Mouse (Mus musculus) embryonic facial prominence, embryonic 13.5 days (tissue): ENCODE results near the gene Ppp2r3d. TPM values are rescaled to one million over a fixed set of nuclear protein-coding genes. Genes with fewer than 3 reads are reported as not detected.
A peak's percentile ranks its signal among the peaks of the same experiment; 100 is the strongest.
"Not testable (repeated sequence)": the region's sequence is repeated elsewhere in the genome, so short reads cannot be mapped to it uniquely, and the experiment has no call there.

Experiments used
- ATAC-seq: fragments of 200-750 bp; cut with Nextera tagmentation; 2 replicates; pipeline ENCODE4 v1.8.0; 2017; ENCODE audit warnings: low read depth; ENCODE audit not compliant: insufficient number of reproducible peaks, insufficient read depth, low FRiP score, low TSS enrichment
- H3K27ac ChIP-seq: fragments of 300-500 bp; sonication (generic); 2 replicates; pipeline ENCODE4 v1.5.1; 2015; ENCODE audit warnings: moderate library complexity, mild to moderate bottlenecking, inconsistent platforms
- H3K27me3 ChIP-seq: fragments of 300-500 bp; sonication (generic); 2 replicates; pipeline ENCODE4 v1.6.1; 2015; ENCODE audit warnings: mild to moderate bottlenecking, inconsistent platforms
- H3K36me3 ChIP-seq: fragments of 300-500 bp; sonication (generic); 2 replicates; pipeline ENCODE4 v1.6.1; 2015; ENCODE audit warnings: mild to moderate bottlenecking, inconsistent platforms
- H3K4me1 ChIP-seq: fragments of 300-500 bp; sonication (generic); 2 replicates; pipeline ENCODE4 v1.6.1; 2015; ENCODE audit warnings: inconsistent platforms
- H3K4me2 ChIP-seq: fragments of 300-500 bp; sonication (generic); 2 replicates; pipeline ENCODE4 v1.6.1; 2015; ENCODE audit warnings: moderate library complexity, mild to moderate bottlenecking, inconsistent platforms
- H3K4me3 ChIP-seq: fragments of 300-500 bp; sonication (generic); 2 replicates; pipeline ENCODE4 v1.5.1; 2015; ENCODE audit warnings: mild to moderate bottlenecking, inconsistent platforms
- H3K9ac ChIP-seq: fragments of 300-500 bp; sonication (generic); 2 replicates; pipeline ENCODE4 v1.6.1; 2015; ENCODE audit warnings: mild to moderate bottlenecking, inconsistent platforms
- H3K9me3 ChIP-seq: fragments of 300-500 bp; sonication (generic); 2 replicates; pipeline ENCODE4 v1.6.1; 2016; ENCODE audit warnings: inconsistent platforms
- WGBS: fragments of 180-500 bp; shearing (Covaris S2); methylation state at CpG from one replicate; pipeline ENCODE4 v1.1.7; 2015; ENCODE audit warnings: mixed read lengths; 5-methylcytosine and 5-hydroxymethylcytosine counted together
- polyA plus RNA-seq: library from polyadenylated mRNA; unstranded; fragments of >200 nt; fragmentation: Nextera tagmentation; extraction: Ambion mirVana; gene quantifications from 2 replicates; pipeline ENCODE4 v1.2.1, GENCODE M21; 2015

Ppp2r3d gene
- 113 and 120 TPM in 2 replicates for polyA plus RNA-seq

GRCm38 (mm10) chr9:124476096-124476902 is at the start of gene Ppp2r3d:
Ppp2r3d (minus strand) TSS chr9:124476898.
- WGBS, result over 99% methylated on average over 22 of the region's 22 CpGs
- Histone ChIP-seq H3K9me3 (peaks cover 12% of the 10 kb centered on the region; the same call in 1 of the 2 replicates), H3K36me3 (peaks cover 14% of the 10 kb centered on the region), H3K4me1 (no peaks in the 10 kb centered on the region), H3K4me2 (no peak within 1 kb of the TSS), H3K27me3 (no peaks in the 10 kb centered on the region), H3K27ac (no peak within 1 kb of the TSS), H3K4me3 (no peak within 1 kb of the TSS), H3K9ac (no peak within 1 kb of the TSS)
- ATAC-seq, result peak; percentile 71; the same call in 1 of the 2 replicates

DNA sequence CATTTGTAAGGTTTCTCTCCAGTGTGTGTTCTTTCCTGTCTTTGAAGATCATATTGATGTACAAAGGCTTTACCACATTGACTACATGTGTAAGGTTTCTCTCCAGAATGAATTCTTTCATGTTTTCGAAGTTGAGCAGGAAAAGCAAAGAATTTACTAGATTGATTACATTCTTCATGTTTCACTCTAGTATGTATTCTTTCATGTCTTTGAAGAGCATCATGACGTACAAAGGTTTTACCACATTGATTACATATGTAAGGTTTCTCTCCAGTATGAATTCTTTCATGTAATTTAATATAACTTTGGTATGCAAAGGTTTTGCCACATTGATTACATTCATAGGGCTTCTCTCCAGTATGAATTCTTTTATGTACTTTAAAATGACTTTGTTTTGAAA is 17.0 kb upstream of the Ppp2r3d start, which contains the start of gene Gm21836:
Gene Gm21836, minus strand, starts transcription at position 101 of the 400 bp plus-strand sequence.
- ATAC-seq, H3K4me1 ChIP-seq: not testable (repeated sequence)
- 81% methylated on average over 2 of the region's 2 CpGs for WGBS

DNA sequence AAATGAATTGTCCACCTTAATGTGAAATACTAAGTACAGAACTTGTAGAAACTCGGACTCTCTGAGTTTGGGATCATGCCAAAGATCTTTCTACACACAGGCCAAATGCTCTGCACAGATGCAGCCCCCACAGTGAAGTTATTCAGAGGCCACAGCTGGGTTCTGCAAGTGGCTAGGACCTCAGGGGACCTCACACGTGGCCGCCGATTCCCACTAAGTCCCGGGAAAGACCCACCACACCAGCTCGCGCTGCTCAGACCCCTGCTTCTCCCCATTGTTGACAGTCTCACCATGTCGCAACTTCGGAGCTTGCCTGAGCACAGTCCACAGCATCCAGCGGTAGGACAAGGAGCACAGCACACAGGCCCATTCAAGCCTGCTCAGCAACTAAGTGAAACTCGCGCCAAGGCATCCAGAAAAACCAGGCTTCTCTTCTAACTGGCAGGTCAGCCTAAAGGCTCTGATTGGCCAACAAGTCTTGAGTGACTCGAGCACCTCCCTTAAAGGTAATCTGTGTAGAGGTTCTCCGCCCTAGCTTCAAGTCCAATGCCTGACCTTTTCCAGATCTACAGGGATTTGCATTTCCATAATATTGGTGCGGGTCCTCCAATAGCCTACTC is 3.8 kb upstream of the Ppp2r3d start:
- peaks cover 12% of the 10 kb centered on the region; the same call in 1 of the 2 replicates for H3K9me3 ChIP-seq
- H3K9ac ChIP-seq, H3K4me3 ChIP-seq, H3K27me3 ChIP-seq, H3K4me1 ChIP-seq, H3K27ac ChIP-seq, H3K4me2 ChIP-seq, ATAC-seq: not testable (repeated sequence)
- WGBS, result 73% methylated on average over 13 of the region's 15 CpGs
- peaks cover 13% of the 10 kb centered on the region for H3K36me3 ChIP-seq

More for the DNA sequence above, 17.0 kb upstream of the Ppp2r3d start, which contains the start of gene Gm21836:
- not testable (repeated sequence) for H3K9ac ChIP-seq, H3K4me3 ChIP-seq, H3K27ac ChIP-seq, H3K4me2 ChIP-seq, H3K36me3 ChIP-seq, H3K27me3 ChIP-seq
- peaks cover 16% of the 10 kb centered on the region for H3K9me3 ChIP-seq

DNA sequence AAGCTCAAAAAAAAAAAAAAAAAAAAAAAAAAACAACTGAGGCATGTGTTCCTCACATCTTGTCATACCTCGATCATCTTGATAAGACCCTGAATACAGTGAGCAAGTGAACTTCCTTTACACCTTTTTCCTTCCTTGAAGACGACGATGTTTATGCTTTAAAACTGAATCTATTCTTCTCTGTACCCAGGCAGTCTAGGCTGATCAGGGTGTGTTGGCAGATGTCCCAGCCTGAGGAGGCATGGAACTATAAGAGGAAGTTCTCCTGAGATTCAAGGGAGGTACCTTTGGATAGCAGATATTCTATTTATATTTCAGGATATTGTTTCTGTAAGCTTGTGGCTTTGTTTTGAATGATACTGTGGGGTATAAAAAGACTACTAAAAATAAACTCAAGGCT is 1.4 kb upstream of the Ppp2r3d start:
- Histone ChIP-seq H3K4me2 (no peak overlapping the region), H3K9me3 (peaks cover 12% of the 10 kb centered on the region; the same call in 1 of the 2 replicates), H3K4me1 (no peaks in the 10 kb centered on the region), H3K36me3 (peaks cover 14% of the 10 kb centered on the region), H3K4me3 (no peak overlapping the region), H3K9ac (no peak overlapping the region), H3K27ac (no peak overlapping the region), H3K27me3 (no peaks in the 10 kb centered on the region)
- WGBS, result 76% methylated on average over 3 of the region's 3 CpGs
- no peak for ATAC-seq

DNA sequence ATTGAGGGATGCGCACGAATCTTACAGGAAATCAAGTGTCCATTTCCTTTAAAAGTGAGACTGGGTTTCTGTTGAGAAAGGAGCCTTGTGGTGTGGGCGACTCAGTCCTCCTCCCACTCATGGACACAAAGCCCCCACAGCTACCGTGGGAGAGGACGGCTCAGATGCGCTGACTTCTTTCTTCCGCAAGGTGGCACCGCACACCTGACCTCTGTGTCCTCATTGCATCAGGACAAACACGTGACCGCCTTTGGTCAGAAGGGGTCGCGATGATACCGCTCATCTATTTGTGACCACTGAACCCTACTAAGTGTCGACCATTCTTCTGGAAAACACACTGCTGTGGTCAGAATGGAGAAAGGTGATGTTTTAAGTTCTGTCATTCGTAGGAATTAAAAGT is 1.0 kb downstream of the Ppp2r3d start:
- peaks cover 14% of the 10 kb centered on the region for H3K36me3 ChIP-seq
- H3K4me3 ChIP-seq, result no peak overlapping the region
- H3K4me1 ChIP-seq, result no peaks in the 10 kb centered on the region
- WGBS, result 89% methylated on average over 15 of the region's 15 CpGs
- no peak overlapping the region for H3K27ac ChIP-seq
- no peak for ATAC-seq
- H3K9ac ChIP-seq, result no peak overlapping the region
- H3K9me3 ChIP-seq, result peaks cover 12% of the 10 kb centered on the region; the same call in 1 of the 2 replicates
- no peaks in the 10 kb centered on the region for H3K27me3 ChIP-seq
- H3K4me2 ChIP-seq, result no peak overlapping the region

DNA sequence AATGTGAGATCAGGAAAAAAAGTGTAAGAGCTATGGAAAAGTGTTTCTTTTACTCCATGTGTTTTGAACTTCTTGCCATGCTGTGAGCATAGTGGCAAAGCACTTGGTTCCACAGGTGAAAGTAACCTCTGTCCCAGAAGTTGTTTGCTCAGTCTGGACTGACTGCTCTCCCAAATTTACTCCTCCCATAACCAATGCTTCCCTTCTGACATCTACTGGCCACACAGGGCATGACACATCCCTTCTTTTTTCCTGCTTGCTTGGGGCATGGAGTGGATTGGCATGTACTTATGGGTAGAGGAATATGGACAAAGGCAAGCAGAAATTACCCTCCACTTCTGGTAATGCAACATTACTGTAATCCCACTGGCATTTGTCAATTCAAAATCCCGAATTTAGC is 20.1 kb downstream of the Ppp2r3d start:
- no peaks in the 10 kb centered on the region for H3K36me3 ChIP-seq
- no peak overlapping the region for H3K4me3 ChIP-seq
- 2% methylated on average over 1 of the region's 1 CpGs for WGBS
- no peaks in the 10 kb centered on the region for H3K27me3 ChIP-seq
- no peak overlapping the region for H3K4me2 ChIP-seq
- no peak overlapping the region for H3K27ac ChIP-seq
- H3K9ac ChIP-seq, result no peak overlapping the region
- ATAC-seq, result no peak
- H3K4me1 ChIP-seq, result no peaks in the 10 kb centered on the region
- no peaks in the 10 kb centered on the region for H3K9me3 ChIP-seq

DNA sequence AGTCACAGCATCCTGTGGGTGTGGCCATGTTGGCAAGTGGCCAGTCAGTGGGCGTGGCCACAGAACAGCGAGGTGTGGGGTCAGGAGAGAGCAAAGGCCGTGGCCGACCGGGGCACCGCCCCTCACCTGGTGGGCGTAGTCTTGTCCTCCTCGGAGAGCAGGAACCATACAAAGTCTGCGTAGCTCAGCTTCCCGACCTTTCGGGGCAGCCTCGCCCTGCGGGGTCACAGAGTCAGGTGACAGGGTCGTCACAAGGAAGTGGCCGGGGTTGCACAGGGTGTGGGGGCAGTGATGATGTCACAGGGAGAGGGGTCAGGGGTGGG is 34.2 kb downstream of the Ppp2r3d start:
- Histone ChIP-seq H3K27ac (no peak overlapping the region), H3K4me3 (no peak overlapping the region), H3K4me1 (no peaks in the 10 kb centered on the region), H3K4me2 (no peak overlapping the region), H3K27me3 (no peaks in the 10 kb centered on the region), H3K36me3 (peaks cover 38% of the 10 kb centered on the region), H3K9me3 (peaks cover 32% of the 10 kb centered on the region), H3K9ac (no peak overlapping the region)
- ATAC-seq, result no peak
- WGBS, result 96% methylated on average over 15 of the region's 15 CpGs

GRCm38 (mm10) chr9:124441681-124442532 is 34.8 kb downstream of the Ppp2r3d start:
- ATAC-seq, result peak; percentile 38; the same call in 1 of the 2 replicates
- WGBS, result 97% methylated on average over 45 of the region's 45 CpGs

DNA sequence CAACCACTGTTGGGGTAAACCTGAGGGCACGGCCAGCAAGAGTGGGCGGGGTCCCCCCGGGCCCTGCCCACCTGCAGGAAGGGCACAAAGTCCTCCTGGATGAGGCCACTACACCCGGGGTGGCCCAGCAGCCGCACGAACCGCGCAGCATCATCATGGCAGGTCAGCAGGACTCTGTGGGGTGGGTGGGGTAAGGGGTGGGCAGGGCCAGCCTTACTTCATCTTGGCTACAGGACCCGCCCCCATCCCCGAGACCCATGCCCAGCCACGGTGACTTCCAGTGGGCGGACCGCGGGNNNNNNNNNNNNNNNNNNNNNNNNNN is 36.0 kb downstream of the Ppp2r3d start:
- H3K4me1 ChIP-seq, result no peaks in the 10 kb centered on the region
- H3K9me3 ChIP-seq, result peaks cover 32% of the 10 kb centered on the region
- H3K4me2 ChIP-seq, result no peak overlapping the region
- peak; percentile 62; the same call in 1 of the 2 replicates for ATAC-seq
- no peak overlapping the region for H3K27ac ChIP-seq
- H3K4me3 ChIP-seq, result no peak overlapping the region
- 75% methylated on average over 14 of the region's 14 CpGs for WGBS
- H3K9ac ChIP-seq, result no peak overlapping the region
- peaks cover 38% of the 10 kb centered on the region for H3K36me3 ChIP-seq
- no peaks in the 10 kb centered on the region for H3K27me3 ChIP-seq

More at GRCm38 (mm10) chr9:124441681-124442532, 34.8 kb downstream of the Ppp2r3d start:
- Histone ChIP-seq H3K9ac (no peak overlapping the region), H3K4me1 (no peaks in the 10 kb centered on the region), H3K27me3 (no peaks in the 10 kb centered on the region), H3K4me2 (no peak overlapping the region), H3K36me3 (peaks cover 38% of the 10 kb centered on the region), H3K9me3 (peaks cover 32% of the 10 kb centered on the region), H3K27ac (no peak overlapping the region), H3K4me3 (no peak overlapping the region)

DNA sequence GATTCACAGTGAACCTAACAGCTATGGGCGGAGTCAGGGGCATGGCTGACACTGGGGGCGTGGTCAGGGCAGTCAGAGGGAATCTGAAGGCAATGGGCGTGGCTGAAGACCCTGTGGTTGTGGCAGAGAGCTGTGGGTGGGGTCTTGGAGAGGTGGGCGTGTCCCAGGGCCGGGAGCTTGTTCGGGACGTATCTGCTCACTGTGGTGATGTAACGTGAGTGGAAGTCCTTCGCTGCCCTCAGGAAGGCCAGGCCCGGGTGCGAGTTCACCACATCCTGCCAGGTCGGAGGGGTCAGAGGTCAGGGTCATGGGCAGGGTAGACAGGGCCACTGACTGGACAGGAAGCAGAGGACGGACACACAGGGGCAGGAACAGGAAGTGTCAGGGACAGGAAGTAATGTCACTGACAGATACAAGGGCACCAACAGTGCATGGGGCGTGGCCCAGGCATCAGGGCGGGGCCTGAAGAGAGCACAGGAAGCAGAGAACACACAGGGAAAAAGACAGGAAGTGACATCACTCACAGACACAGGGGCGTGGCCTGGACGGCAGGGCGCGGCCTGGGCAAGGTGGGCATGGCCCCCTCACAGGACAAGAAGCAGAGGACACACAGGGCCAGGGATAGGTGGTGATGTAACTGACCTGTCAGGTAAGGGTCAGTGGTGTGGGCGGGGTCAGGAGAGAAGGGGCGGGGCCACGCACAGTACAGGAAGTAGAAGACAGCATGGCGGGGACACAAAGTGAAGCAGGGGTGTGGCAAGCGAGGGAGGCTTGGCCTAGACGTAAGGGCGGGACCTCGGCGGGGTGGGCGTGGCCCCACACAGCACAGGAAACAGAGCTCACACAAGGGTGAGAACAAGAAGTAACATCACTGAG is 36.6 kb downstream of the Ppp2r3d start:
- Histone ChIP-seq H3K4me2 (no peak overlapping the region), H3K27ac (no peak overlapping the region), H3K9ac (no peak overlapping the region), H3K4me1 (no peaks in the 10 kb centered on the region), H3K36me3 (peaks cover 38% of the 10 kb centered on the region), H3K4me3 (no peak overlapping the region), H3K9me3 (peaks cover 32% of the 10 kb centered on the region), H3K27me3 (no peaks in the 10 kb centered on the region)
- peak; percentile 70 for ATAC-seq
- 94% methylated on average over 29 of the region's 29 CpGs for WGBS
